Mouse (Mus musculus) lung, postnatal 0 days (tissue): ENCODE measurements at regions not wholly inside any gene's neighbourhood (a gene's known extent, or its start where the extent isn't known, plus 50 kb on each side); places are given as distances from the start of the nearest gene placed in this dataset.

ENCODE experiments used
- CTCF ChIP-seq: IDR thresholded peaks from 2 replicates; pipeline ENCODE4 v1.5.1; 2016; ENCODE audit warnings: antibody characterized with exemption, mild to moderate bottlenecking
- EP300 ChIP-seq: IDR thresholded peaks from 2 replicates; pipeline ENCODE4 v1.6.1; 2016; ENCODE audit warnings: antibody characterized with exemption, mild to moderate bottlenecking, control low read depth

DNA sequence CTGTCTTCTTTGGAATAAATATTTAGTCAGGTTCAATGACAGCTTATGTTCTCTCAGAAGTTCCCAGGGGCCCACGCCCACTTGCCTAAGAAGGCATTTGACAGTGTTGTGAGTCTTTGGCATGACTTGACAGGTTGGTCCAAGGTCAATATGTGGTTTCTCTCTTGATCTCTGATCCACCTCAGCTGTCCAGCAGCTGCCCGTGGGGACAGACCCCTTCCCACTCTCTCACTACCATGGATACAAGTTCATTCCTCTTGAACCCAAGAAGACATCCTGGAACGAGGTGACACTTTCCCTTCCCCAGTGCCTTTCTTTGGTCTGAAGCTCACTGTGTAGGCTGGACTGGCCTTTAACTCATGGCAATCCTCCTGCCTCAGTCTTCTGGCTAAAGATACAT lies 145.0 kb upstream of the Lef1 start:
- TF ChIP-seq CTCF (no peak), EP300 (no peak)
